Mouse (Mus musculus): ENCODE measurements around the gene Mgat5. TPM values are rescaled to one million over a fixed set of nuclear protein-coding genes. Genes with fewer than 3 reads are reported as not detected.

Mgat5 gene
- total RNA-seq, 2 experiments from 2014 or later, result 83.1 to 91.5 TPM

- no peak for DNase-seq (ENCODE audit: low spot score in 2 of 2)
- intact Hi-C loops (cut with DNase I), result no loop called here
These were observed 8.6 kb downstream of the Mgat5 start for GRCm38 (mm10) chr1:127213434-127213833.

GRCm38 (mm10) chr1:127214585-127215232 is 9.9 kb downstream of the Mgat5 start:
- intact Hi-C loops (cut with DNase I), result no loop called here
- DNase-seq (ENCODE audit: low spot score in 2 of 2), result no peak

GRCm38 (mm10) chr1:127216979-127217378 is 12.2 kb downstream of the Mgat5 start:
- no peak for DNase-seq (ENCODE audit: low spot score in 2 of 2)
- intact Hi-C loops (cut with DNase I), result no loop called here

- DNase-seq (ENCODE audit: low spot score in 2 of 2), result no peak
- intact Hi-C loops (cut with DNase I), result no loop called here
These were observed 12.8 kb downstream of the Mgat5 start for GRCm38 (mm10) chr1:127217665-127218064.

- intact Hi-C loops (cut with DNase I), result no loop called here
- no peak for DNase-seq (ENCODE audit: low spot score in 2 of 2)
These were observed 13.4 kb downstream of the Mgat5 start for GRCm38 (mm10) chr1:127218182-127218581.

- intact Hi-C loops (cut with DNase I), result no loop called here
- DNase-seq (ENCODE audit: low spot score in 2 of 2), result no peak
These were observed 14.3 kb downstream of the Mgat5 start for GRCm38 (mm10) chr1:127219161-127219560.

GRCm38 (mm10) chr1:127219621-127220020 is 14.8 kb downstream of the Mgat5 start:
- intact Hi-C loops (cut with DNase I), result no loop called here
- DNase-seq (ENCODE audit: low spot score in 2 of 2), result no peak

- intact Hi-C loops (cut with DNase I), result no loop called here
These were observed 17.4 kb downstream of the Mgat5 start for GRCm38 (mm10) chr1:127221998-127222736.

GRCm38 (mm10) chr1:127225060-127225459 is 20.2 kb downstream of the Mgat5 start:
- no peak for DNase-seq (ENCODE audit: low spot score in 2 of 2)
- intact Hi-C loops (cut with DNase I), result no loop called here

More at GRCm38 (mm10) chr1:127221998-127222736, 17.4 kb downstream of the Mgat5 start:
- no peak for DNase-seq (ENCODE audit: low spot score in 2 of 2)

- no peak for DNase-seq (ENCODE audit: low spot score in 2 of 2)
- intact Hi-C loops (cut with DNase I), result no loop called here
These were observed 24.2 kb downstream of the Mgat5 start for GRCm38 (mm10) chr1:127229011-127229410.

- no peak for DNase-seq (ENCODE audit: low spot score in 2 of 2)
- intact Hi-C loops (cut with DNase I), result no loop called here
These were observed 25.7 kb downstream of the Mgat5 start for GRCm38 (mm10) chr1:127230468-127230867.

- no peak for DNase-seq (ENCODE audit: low spot score in 2 of 2)
- intact Hi-C loops (cut with DNase I), result no loop called here
These were observed 28.4 kb downstream of the Mgat5 start for GRCm38 (mm10) chr1:127233191-127233651.

- no peak for DNase-seq (ENCODE audit: low spot score in 2 of 2)
- intact Hi-C loops (cut with DNase I), result no loop called here
These were observed 30.3 kb downstream of the Mgat5 start for GRCm38 (mm10) chr1:127235157-127235556.

GRCm38 (mm10) chr1:127236396-127236795 is 31.6 kb downstream of the Mgat5 start:
- intact Hi-C loops (cut with DNase I), result no loop called here
- DNase-seq (ENCODE audit: low spot score in 2 of 2), result no peak

GRCm38 (mm10) chr1:127238871-127239314 is 34.1 kb downstream of the Mgat5 start:
- DNase-seq (ENCODE audit: low spot score in 2 of 2), result no peak
- intact Hi-C loops (cut with DNase I), result no loop called here

- intact Hi-C loops (cut with DNase I), result no loop called here
- DNase-seq (ENCODE audit: low spot score in 2 of 2), result no peak
These were observed 35.1 kb downstream of the Mgat5 start for GRCm38 (mm10) chr1:127239914-127240313.

GRCm38 (mm10) chr1:127242151-127242887 is 37.5 kb downstream of the Mgat5 start:
- intact Hi-C loops (cut with DNase I), result no loop called here
- DNase-seq (ENCODE audit: low spot score in 2 of 2), result no peak

- DNase-seq (ENCODE audit: low spot score in 2 of 2), result no peak
- intact Hi-C loops (cut with DNase I), result no loop called here
These were observed 38.2 kb downstream of the Mgat5 start for GRCm38 (mm10) chr1:127242888-127243588.

GRCm38 (mm10) chr1:127244054-127244770 is 39.4 kb downstream of the Mgat5 start:
- DNase-seq (ENCODE audit: low spot score in 2 of 2), result no peak
- intact Hi-C loops (cut with DNase I), result no loop called here

Measured in left cerebral cortex, postnatal 14 days (tissue).